Mouse (Mus musculus): ENCODE results near the gene Zbtb22. TPM values are rescaled to one million over a fixed set of nuclear protein-coding genes. Genes with fewer than 3 reads are reported as not detected.

The Zbtb22 gene
- polyA plus RNA-seq, 1 experiment: 11.1 TPM

DNA sequence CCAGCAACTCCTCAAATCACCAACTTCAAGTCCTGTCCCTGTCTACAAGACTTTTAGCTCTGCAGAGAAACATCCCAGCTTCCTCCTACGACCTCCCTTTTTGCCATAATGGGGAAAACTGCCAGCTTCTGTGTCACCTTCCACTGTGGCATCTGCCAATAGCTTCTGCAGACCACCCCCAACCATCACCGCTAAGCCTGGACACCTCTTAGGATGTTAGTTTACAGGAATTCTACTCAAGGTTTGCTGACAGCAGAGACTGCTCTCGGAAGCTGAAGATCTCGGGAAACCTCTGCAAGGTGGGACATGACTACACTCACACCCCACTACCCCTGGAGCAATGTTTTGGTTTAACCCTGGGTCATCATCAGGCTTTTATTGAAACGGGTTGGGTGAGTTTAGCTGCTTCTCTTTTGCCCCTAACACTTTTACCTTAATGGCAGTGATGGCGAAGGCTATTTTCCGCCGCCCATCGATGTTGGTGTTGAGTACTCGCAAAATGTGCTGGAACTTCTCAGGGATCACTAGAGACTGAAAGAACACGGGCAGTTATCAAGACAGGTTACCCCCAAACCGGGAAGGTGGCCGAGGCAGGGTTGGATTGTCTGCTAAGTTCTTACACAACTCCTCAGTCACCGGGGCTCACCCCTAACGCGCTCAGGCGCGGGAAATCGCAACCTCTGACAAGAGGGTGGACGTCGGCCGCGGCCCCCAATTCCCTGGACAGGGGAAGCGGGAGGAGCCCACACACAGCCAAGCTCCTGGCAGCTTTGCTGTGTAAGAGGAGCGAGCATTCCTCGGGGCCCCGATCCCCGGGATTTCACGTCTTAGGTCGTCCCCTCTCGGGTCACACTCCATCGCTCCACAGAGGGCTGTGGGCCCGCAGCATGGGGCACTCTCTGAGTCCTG lies 39.2 kb downstream of the Zbtb22 start:
- H3K4me3 ChIP-seq (ENCODE audit: insufficient read depth, low read depth, low read length): peak overlapping the region; percentile 90
- peak overlapping the region; percentile 62 for H3K27ac ChIP-seq (replicated peaks; ENCODE audit: low read depth, low read length)
- peaks cover 4% of the 10 kb centered on the region; the same call in 1 of the 2 replicates for H3K4me1 ChIP-seq (ENCODE audit: control insufficient read depth, insufficient read depth, insufficient read length, low read length)

DNA sequence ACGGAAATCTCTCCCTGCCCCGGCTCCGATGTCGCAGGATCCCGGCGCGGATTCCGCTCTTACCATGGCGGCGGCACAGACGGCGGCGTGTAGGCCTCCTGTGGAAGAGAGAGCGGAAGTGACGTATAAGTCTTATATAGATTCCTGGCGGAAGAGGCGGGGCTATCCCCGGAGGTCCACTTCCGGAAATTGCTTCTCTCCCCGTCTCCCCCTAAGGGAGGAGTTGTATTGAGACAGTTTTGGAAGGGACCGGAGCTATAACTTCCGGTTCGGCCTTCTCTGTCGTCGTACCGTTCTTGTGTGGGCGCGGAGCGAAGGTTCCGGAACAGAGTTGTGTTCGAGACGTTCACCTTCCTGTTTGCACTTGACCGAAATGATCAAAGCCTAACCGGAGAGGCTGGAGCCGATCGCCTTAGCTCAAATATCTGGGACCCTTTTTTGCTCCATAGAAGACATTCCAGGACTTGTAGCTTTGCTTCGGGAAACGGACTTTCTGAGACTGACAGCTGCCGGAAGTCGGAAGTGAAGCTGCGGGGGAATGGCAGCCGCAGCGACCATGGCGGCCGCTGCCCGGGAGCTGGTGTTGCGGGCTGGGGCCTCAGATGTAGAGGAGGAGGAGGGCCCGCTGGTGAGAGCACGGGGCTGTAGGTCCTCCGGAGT lies 40.0 kb downstream of the Zbtb22 start, which contains the start of the genes Vps52 and Rps18:
TSS of gene Vps52 (plus strand) at position 258 of the 660 bp plus-strand sequence.
TSS of gene Rps18 (minus strand) at position 447 of the 660 bp plus-strand sequence.
- Histone ChIP-seq H3K4me3 (ENCODE audit: insufficient read depth, low read depth, low read length) (peak within 1 kb of the TSS; percentile 90), H3K27ac (replicated peaks; ENCODE audit: low read depth, low read length) (peak within 1 kb of the TSS; percentile 99), H3K4me1 (ENCODE audit: control insufficient read depth, insufficient read depth, insufficient read length, low read length) (peaks cover under 1% of the 10 kb centered on the region; the same call in 1 of the 2 replicates)

DNA sequence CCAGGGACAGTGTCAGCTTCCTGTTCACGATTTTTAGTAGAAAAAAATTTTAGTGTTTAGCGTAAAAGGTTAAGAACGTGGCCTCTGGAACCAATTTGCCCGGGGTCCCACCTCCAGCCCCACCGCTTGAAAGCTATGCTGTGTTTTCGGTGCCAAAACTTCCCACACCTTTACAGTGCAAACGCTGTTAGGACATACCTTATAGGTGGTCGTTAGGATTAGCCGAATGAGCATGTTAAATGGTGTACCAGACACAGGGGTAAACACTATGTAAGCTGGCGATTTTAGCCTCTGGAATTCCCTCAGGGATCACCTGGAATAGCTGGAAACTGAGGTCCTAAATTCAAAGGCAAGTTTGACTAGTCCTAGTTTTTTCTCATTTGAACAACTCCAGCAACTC lies 40.6 kb downstream of the Zbtb22 start:
- Histone ChIP-seq H3K4me3 (ENCODE audit: insufficient read depth, low read depth, low read length) (peak overlapping the region; percentile 87), H3K4me1 (ENCODE audit: control insufficient read depth, insufficient read depth, insufficient read length, low read length) (no peaks in the 10 kb centered on the region), H3K27ac (replicated peaks; ENCODE audit: low read depth, low read length) (peak overlapping the region; percentile 99)

DNA sequence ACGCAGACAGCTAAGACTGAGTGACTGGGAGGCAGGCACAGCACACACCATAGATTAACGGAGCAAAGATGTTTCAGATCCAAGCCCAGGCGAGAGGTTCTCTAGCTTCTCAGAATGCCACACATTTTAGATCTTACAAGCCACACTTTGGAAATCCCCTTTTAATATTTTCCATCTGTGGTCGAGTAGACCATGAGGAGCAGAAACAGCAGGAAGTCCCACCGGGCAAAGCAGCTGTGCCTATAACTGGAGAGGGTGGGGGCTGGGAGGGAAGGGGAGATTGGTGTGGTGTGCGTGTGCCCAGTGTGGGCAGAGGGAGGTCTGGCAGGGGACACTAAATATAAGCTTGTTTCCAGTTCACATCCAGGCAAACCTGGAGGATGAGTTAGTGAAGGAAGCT lies 41.8 kb downstream of the Zbtb22 start:
- Histone ChIP-seq H3K4me3 (ENCODE audit: insufficient read depth, low read depth, low read length) (no peak overlapping the region), H3K27ac (replicated peaks; ENCODE audit: low read depth, low read length) (no peak overlapping the region), H3K4me1 (ENCODE audit: control insufficient read depth, insufficient read depth, insufficient read length, low read length) (no peaks in the 10 kb centered on the region)

DNA sequence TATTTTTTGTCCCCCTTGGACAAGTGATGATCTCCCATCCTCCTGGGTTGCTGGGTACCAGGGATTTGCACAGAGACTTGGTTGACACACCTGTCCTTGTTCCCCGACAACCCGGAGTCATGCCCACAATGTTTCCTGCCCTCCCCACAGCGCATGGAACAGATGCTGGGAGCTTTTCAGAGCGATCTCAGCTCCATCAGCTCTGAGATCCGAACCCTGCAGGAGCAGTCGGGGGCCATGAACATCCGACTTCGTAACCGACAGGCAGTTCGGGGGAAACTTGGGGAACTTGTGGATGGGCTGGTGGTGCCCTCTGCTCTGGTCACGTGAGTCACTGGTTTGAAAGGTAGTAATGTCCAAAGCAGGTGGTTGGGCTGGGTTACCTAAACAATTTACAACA lies 42.7 kb downstream of the Zbtb22 start:
- no peak overlapping the region for H3K27ac ChIP-seq (replicated peaks; ENCODE audit: low read depth, low read length)

DNA sequence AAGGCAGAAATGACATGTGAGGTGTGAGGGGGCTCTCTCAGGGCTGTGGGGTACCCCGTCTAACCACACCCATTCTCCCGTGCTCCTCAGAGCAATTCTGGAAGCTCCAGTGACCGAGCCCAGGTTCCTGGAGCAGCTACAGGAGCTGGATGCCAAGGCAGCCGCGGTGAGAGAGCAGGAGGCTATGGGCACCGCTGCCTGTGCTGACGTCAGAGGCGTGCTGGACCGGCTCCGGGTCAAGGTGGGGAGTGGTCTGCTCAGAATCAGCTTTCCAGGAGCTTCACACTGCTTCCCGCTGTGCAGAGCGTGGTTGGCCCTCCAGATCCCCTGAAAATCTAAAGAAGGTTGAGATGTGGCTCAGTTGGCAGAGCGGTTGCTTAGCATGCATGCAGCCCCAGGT lies 43.4 kb downstream of the Zbtb22 start:
- H3K27ac ChIP-seq (replicated peaks; ENCODE audit: low read depth, low read length): no peak overlapping the region
- no peaks in the 10 kb centered on the region for H3K4me1 ChIP-seq (ENCODE audit: control insufficient read depth, insufficient read depth, insufficient read length, low read length)
- no peak overlapping the region for H3K4me3 ChIP-seq (ENCODE audit: insufficient read depth, low read depth, low read length)

More for the DNA sequence above, 42.7 kb downstream of the Zbtb22 start:
- H3K4me1 ChIP-seq (ENCODE audit: control insufficient read depth, insufficient read depth, insufficient read length, low read length): no peaks in the 10 kb centered on the region
- H3K4me3 ChIP-seq (ENCODE audit: insufficient read depth, low read depth, low read length): no peak overlapping the region

DNA sequence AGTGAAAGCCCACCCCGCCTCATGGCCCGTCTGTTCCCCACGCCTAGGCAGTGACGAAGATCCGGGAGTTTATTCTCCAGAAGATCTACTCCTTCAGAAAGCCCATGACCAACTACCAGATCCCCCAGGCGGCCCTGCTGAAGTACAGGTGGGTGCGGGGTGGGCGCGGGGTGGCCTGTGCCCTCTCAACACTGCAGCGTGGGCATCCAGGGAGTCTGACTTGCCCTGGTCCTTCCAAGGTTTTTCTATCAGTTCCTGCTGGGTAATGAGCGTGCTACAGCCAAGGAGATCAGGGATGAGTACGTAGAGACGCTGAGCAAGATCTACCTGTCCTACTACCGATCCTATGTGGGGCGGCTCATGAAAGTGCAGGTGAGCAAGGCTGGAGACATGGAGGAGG lies 44.2 kb downstream of the Zbtb22 start:
- no peak overlapping the region for H3K4me3 ChIP-seq (ENCODE audit: insufficient read depth, low read depth, low read length)
- no peaks in the 10 kb centered on the region for H3K4me1 ChIP-seq (ENCODE audit: control insufficient read depth, insufficient read depth, insufficient read length, low read length)

DNA sequence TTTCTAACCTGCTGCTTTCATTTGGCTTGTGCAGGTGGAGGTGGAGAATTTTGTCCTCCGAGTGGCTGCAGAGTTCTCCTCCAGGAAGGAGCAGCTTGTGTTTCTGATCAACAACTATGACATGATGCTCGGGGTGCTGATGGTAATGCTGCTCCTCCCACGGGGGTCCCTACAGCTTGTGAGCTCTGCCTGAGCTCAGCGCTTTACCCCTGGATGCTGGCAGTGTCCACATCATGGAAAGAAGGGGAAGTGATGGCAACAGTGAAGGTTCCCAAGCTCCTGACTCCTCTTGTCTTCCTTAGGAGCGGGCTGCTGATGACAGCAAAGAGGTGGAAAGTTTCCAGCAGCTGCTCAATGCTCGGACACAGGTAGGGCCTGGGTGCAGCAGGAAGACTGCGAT lies 47.2 kb downstream of the Zbtb22 start:
- Histone ChIP-seq H3K4me3 (ENCODE audit: insufficient read depth, low read depth, low read length) (no peak overlapping the region), H3K27ac (replicated peaks; ENCODE audit: low read depth, low read length) (no peak overlapping the region), H3K4me1 (ENCODE audit: control insufficient read depth, insufficient read depth, insufficient read length, low read length) (no peaks in the 10 kb centered on the region)

More for the DNA sequence above, 44.2 kb downstream of the Zbtb22 start:
- no peak overlapping the region for H3K27ac ChIP-seq (replicated peaks; ENCODE audit: low read depth, low read length)

DNA sequence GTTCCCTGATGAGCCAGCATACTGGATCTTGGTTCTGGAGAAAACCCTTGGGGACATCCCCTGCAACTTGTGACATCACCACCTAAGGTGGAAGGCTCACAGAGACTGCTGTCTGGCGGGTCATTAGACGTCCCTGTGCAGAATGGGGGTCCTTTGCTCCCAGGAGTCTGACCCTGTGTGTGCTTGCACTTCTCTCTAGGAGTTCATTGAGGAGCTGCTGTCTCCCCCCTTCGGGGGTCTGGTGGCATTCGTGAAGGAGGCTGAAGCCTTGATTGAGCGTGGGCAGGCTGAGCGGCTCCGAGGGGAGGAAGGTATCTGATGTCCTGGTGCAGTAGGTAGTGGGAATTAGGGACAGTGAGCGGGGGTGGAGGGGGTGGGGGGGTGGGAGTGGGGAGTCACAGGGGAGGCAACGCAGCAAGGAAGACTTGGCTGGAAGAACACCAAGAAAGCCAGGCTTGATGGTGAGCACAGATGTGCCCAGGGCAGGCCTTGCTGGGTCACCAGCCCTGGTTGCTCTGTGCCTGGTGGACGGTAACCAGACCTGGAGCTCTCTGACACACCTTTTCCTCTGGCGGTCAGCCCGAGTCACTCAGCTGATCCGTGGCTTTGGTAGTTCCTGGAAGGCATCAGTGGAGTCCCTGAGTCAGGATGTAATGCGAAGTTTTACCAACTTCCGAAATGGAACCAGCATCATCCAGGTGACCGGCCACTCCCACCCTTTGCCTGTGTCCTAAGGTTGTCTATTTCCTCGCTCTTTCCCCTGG lies 49.6 kb downstream of the Zbtb22 start:
- Histone ChIP-seq H3K27ac (replicated peaks; ENCODE audit: low read depth, low read length) (no peak overlapping the region), H3K4me1 (ENCODE audit: control insufficient read depth, insufficient read depth, insufficient read length, low read length) (no peaks in the 10 kb centered on the region), H3K4me3 (ENCODE audit: insufficient read depth, low read depth, low read length) (no peak overlapping the region)

DNA sequence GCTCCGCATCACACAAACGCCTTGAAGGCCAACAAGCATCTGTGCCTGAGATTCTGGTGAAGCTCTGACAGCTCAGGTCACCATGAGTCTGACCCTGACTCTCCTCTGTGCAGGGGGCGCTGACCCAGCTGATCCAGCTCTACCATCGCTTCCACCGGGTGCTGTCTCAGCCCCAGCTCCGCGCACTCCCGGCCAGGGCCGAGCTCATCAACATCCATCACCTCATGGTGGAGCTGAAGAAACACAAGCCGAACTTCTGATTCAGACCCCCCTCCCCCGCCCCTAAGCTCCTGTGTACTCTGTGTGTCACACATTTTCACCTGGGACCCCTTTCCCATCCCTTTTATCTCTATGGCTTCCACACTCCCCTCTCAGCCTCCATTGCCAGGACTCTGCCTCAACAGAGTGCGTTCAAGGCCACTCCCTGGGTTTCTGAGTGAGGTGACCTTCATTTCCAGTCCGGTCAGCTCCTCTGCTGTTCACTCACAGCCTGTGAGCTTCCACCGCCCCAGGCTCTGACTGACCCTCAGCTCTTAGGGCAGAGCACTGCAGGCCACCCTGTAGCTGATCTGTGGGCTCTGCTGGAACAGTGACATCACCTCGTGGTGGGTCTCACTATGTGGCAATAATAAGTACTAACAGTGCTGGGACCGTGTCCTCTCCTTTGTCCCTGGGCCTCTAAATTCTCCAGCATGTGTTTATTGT lies 50.3 kb downstream of the Zbtb22 start:
- H3K27ac ChIP-seq (replicated peaks; ENCODE audit: low read depth, low read length): no peak overlapping the region
- H3K4me3 ChIP-seq (ENCODE audit: insufficient read depth, low read depth, low read length): no peak overlapping the region
- no peaks in the 10 kb centered on the region for H3K4me1 ChIP-seq (ENCODE audit: control insufficient read depth, insufficient read depth, insufficient read length, low read length)

DNA sequence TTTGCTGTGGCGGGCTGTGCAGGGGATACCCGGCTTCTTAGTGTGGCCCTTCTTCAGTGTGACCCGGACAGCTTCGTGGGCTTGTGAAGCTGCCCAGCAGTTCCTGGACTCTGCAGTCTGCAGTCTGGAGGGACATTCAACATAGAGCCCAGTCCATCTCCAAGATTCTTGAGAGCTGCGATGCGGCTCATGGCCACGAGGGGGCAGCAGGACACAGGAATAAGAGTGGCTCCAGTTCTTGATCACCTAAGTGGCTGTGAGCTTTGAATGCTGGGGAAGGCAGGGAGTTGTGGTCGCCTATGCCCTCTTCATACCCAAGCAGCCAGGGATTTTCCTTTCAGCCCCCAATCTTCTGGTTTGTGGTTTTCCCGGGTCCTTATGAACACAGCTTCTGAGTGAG lies 52.8 kb downstream of the Zbtb22 start:
- Histone ChIP-seq H3K27ac (replicated peaks; ENCODE audit: low read depth, low read length) (no peak overlapping the region), H3K4me1 (ENCODE audit: control insufficient read depth, insufficient read depth, insufficient read length, low read length) (no peaks in the 10 kb centered on the region), H3K4me3 (ENCODE audit: insufficient read depth, low read depth, low read length) (no peak overlapping the region)

Other genes with a start within 250 kb of the Zbtb22 start
- gene Hnrnpm, start 229.0 kb upstream of the Zbtb22 start, polyA plus RNA-seq (2012; ENCODE audit: insufficient read depth, insufficient read length, missing spikeins): 130 and 183 TPM in 2 replicates
- 132 and 147 TPM in 2 replicates for gene March2, start 197.2 kb upstream of the Zbtb22 start, polyA plus RNA-seq (2012; ENCODE audit: insufficient read depth, insufficient read length, missing spikeins)
- 73.4 and 85.4 TPM in 2 replicates for gene Rab11b, start 155.4 kb upstream of the Zbtb22 start, polyA plus RNA-seq (2012; ENCODE audit: insufficient read depth, insufficient read length, missing spikeins)
- 243 and 355 TPM in 2 replicates for gene Angptl4, start 134.1 kb upstream of the Zbtb22 start, polyA plus RNA-seq (2012; ENCODE audit: insufficient read depth, insufficient read length, missing spikeins)
- gene Kank3, start 105.4 kb upstream of the Zbtb22 start, polyA plus RNA-seq (2012; ENCODE audit: insufficient read depth, insufficient read length, missing spikeins): 16.2 and 37.3 TPM in 2 replicates
- gene Rps28, start 91.3 kb upstream of the Zbtb22 start, polyA plus RNA-seq (2012; ENCODE audit: insufficient read depth, insufficient read length, missing spikeins): 587 and 667 TPM in 2 replicates
- gene Ndufa7, start 91.3 kb upstream of the Zbtb22 start, polyA plus RNA-seq (2012; ENCODE audit: insufficient read depth, insufficient read length, missing spikeins): 1,002 and 1,055 TPM in 2 replicates
- gene Cd320, start 72.8 kb upstream of the Zbtb22 start, polyA plus RNA-seq (2012; ENCODE audit: insufficient read depth, insufficient read length, missing spikeins): 21.6 and 25.3 TPM in 2 replicates
- not detected in 2 replicates for gene Gm7029, start 42.1 kb upstream of the Zbtb22 start, polyA plus RNA-seq (2012; ENCODE audit: insufficient read depth, insufficient read length, missing spikeins)
- gene Kifc1, start 25.2 kb upstream of the Zbtb22 start, polyA plus RNA-seq (2012; ENCODE audit: insufficient read depth, insufficient read length, missing spikeins): not detected in 2 replicates
- gene Platr17, start 10.8 kb upstream of the Zbtb22 start, polyA plus RNA-seq (2012; ENCODE audit: insufficient read depth, insufficient read length, missing spikeins): not detected in 2 replicates
- gene Daxx, start 6.5 kb upstream of the Zbtb22 start, polyA plus RNA-seq (2012; ENCODE audit: insufficient read depth, insufficient read length, missing spikeins): 13.6 and 26.9 TPM in 2 replicates
- 75.7 and 99.3 TPM in 2 replicates for gene Tapbp, start within 50 bp of the Zbtb22 start, polyA plus RNA-seq (2012; ENCODE audit: insufficient read depth, insufficient read length, missing spikeins)
- gene Rgl2, start 13.6 kb downstream of the Zbtb22 start, polyA plus RNA-seq (2012; ENCODE audit: insufficient read depth, insufficient read length, missing spikeins): 16.4 and 20.2 TPM in 2 replicates
- 83.2 and 131 TPM in 2 replicates for gene Pfdn6, start 24.4 kb downstream of the Zbtb22 start, polyA plus RNA-seq (2012; ENCODE audit: insufficient read depth, insufficient read length, missing spikeins)
- gene Wdr46, start 24.8 kb downstream of the Zbtb22 start, polyA plus RNA-seq (2012; ENCODE audit: insufficient read depth, insufficient read length, missing spikeins): 6.6 and 10.1 TPM in 2 replicates
- gene B3galt4, start 35.6 kb downstream of the Zbtb22 start, polyA plus RNA-seq (2012; ENCODE audit: insufficient read depth, insufficient read length, missing spikeins): 2.2 and 2.4 TPM in 2 replicates
- 23.9 and 29.3 TPM in 2 replicates for gene Vps52, start 39.9 kb downstream of the Zbtb22 start, polyA plus RNA-seq (2012; ENCODE audit: insufficient read depth, insufficient read length, missing spikeins)
- gene Rps18, start 40.1 kb downstream of the Zbtb22 start, polyA plus RNA-seq (2012; ENCODE audit: insufficient read depth, insufficient read length, missing spikeins): 635 and 763 TPM in 2 replicates
- 394 and 673 TPM in 2 replicates for gene H2-K1, start 84.4 kb downstream of the Zbtb22 start, polyA plus RNA-seq (2012; ENCODE audit: insufficient read depth, insufficient read length, missing spikeins)
- 10.2 and 10.3 TPM in 2 replicates for gene Ring1, start 108.8 kb downstream of the Zbtb22 start, polyA plus RNA-seq (2012; ENCODE audit: insufficient read depth, insufficient read length, missing spikeins)
- gene H2-Ke6, start 112.2 kb downstream of the Zbtb22 start, polyA plus RNA-seq (2012; ENCODE audit: insufficient read depth, insufficient read length, missing spikeins): 214 and 236 TPM in 2 replicates
- 40.0 and 44.7 TPM in 2 replicates for gene Slc39a7, start 115.8 kb downstream of the Zbtb22 start, polyA plus RNA-seq (2012; ENCODE audit: insufficient read depth, insufficient read length, missing spikeins)
- gene Rxrb, start 115.9 kb downstream of the Zbtb22 start, polyA plus RNA-seq (2012; ENCODE audit: insufficient read depth, insufficient read length, missing spikeins): 23.6 and 38.7 TPM in 2 replicates
- 0.38 and 1.0 TPM in 2 replicates for gene Col11a2, start 123.5 kb downstream of the Zbtb22 start, polyA plus RNA-seq (2012; ENCODE audit: insufficient read depth, insufficient read length, missing spikeins)
- gene H2-Oa, start 176.4 kb downstream of the Zbtb22 start, polyA plus RNA-seq (2012; ENCODE audit: insufficient read depth, insufficient read length, missing spikeins): not detected in 2 replicates
- 6.9 and 10.5 TPM in 2 replicates for gene H2-DMa, start 203.6 kb downstream of the Zbtb22 start, polyA plus RNA-seq (2012; ENCODE audit: insufficient read depth, insufficient read length, missing spikeins)
- gene Brd2, start 206.7 kb downstream of the Zbtb22 start, polyA plus RNA-seq (2012; ENCODE audit: insufficient read depth, insufficient read length, missing spikeins): 82.7 and 86.3 TPM in 2 replicates
- gene H2-DMb2, start 227.4 kb downstream of the Zbtb22 start, polyA plus RNA-seq (2012; ENCODE audit: insufficient read depth, insufficient read length, missing spikeins): not detected in 2 replicates
- gene H2-DMb1, start 237.2 kb downstream of the Zbtb22 start, polyA plus RNA-seq (2012; ENCODE audit: insufficient read depth, insufficient read length, missing spikeins): 11.1 and 14.7 TPM in 2 replicates